Mouse (Mus musculus) gastrocnemius, adult 18-20 months (tissue): ENCODE data around the gene Btg1-ps2. TPM values are rescaled to one million over a fixed set of nuclear protein-coding genes. Genes with fewer than 3 reads are reported as not detected.
"Not testable (repeated sequence)": the region's sequence is repeated elsewhere in the genome, so short reads cannot be mapped to it uniquely, and the experiment has no call there.

Experiments
- DNase-seq: peaks from one replicate; pipeline ENCODE4 v3.0.0; 2021; ENCODE audit warnings: low spot score
- long read RNA-seq, 2 experiments: library from polyadenylated mRNA; stranded (forward); transcript quantifications; one replicate each; pipeline ENCODE4 v2.0.0; 2021
- total RNA-seq, 2 experiments: library from RNA; stranded (reverse); gene quantifications; 2 replicates each; pipeline ENCODE4 v1.2.3; 2021

Btg1-ps2 gene
- total RNA-seq: not detected
- long read RNA-seq, experiment 1: 0 reads
- long read RNA-seq, experiment 2: 0 reads

- DNase-seq: not testable (repeated sequence)
These were observed at the start of gene Btg1-ps2 for GRCm38 (mm10) chrX:38043014-38043413. Gene Btg1-ps2, minus strand, starts transcription at chrX:38043114.

- DNase-seq: no peak
These were observed 42.1 kb upstream of the Btg1-ps2 start, which contains the start of gene Rhox11 for GRCm38 (mm10) chrX:38085041-38085440. Gene Rhox11, minus strand, starts transcription at chrX:38085141.

- peak; percentile 5 for DNase-seq
These were observed 41.3 kb upstream of the Btg1-ps2 start for GRCm38 (mm10) chrX:38084226-38084625.

GRCm38 (mm10) chrX:38066175-38066574 lies 23.3 kb upstream of the Btg1-ps2 start, which contains the start of gene Rhox10:
Gene Rhox10, plus strand, starts transcription at chrX:38066475.
- no peak for DNase-seq

- DNase-seq: no peak
These were observed 18.6 kb upstream of the Btg1-ps2 start for GRCm38 (mm10) chrX:38061544-38061943.

- DNase-seq: no peak
These were observed 3.2 kb downstream of the Btg1-ps2 start for GRCm38 (mm10) chrX:38039666-38040065.

- DNase-seq: no peak
These were observed 9.1 kb downstream of the Btg1-ps2 start for GRCm38 (mm10) chrX:38033841-38034240.

GRCm38 (mm10) chrX:38018597-38018996 lies 24.3 kb downstream of the Btg1-ps2 start, which contains the start of gene Btg1-ps1:
Gene Btg1-ps1, minus strand, starts transcription at chrX:38018815.
- not testable (repeated sequence) for DNase-seq

GRCm38 (mm10) chrX:38008756-38009155 lies 34.2 kb downstream of the Btg1-ps2 start:
- DNase-seq: no peak

Other genes starting within 250 kb of the Btg1-ps2 start
- not detected for gene Rhox5, start 238.3 kb downstream of the Btg1-ps2 start, total RNA-seq
- not detected for gene Rhox6, start 216.2 kb downstream of the Btg1-ps2 start, total RNA-seq
- gene Rhox7a, start 211.4 kb downstream of the Btg1-ps2 start, total RNA-seq: not detected
- not detected for gene Rhox8, start 164.2 kb downstream of the Btg1-ps2 start, total RNA-seq
- not detected for gene Rhox7b, start 145.9 kb downstream of the Btg1-ps2 start, total RNA-seq
- not detected for gene Rhox9, start 141.3 kb downstream of the Btg1-ps2 start, total RNA-seq
- not detected for gene Btg1-ps1, start 24.3 kb downstream of the Btg1-ps2 start, total RNA-seq
- not detected for gene Rhox10, start 23.4 kb upstream of the Btg1-ps2 start, total RNA-seq
- gene Rhox11, start 42.0 kb upstream of the Btg1-ps2 start, total RNA-seq: not detected
- not detected for gene Rhox12, start 67.8 kb upstream of the Btg1-ps2 start, total RNA-seq
- gene Rhox13, start 78.1 kb upstream of the Btg1-ps2 start, total RNA-seq: not detected
- 1 to 10 TPM; 6.0 to 6.6 TPM for gene Zbtb33, start 146.7 kb upstream of the Btg1-ps2 start, total RNA-seq
- 1 to 10 TPM in 1 of 2 experiments, under 1 TPM in 1; 0.26 to 1.1 TPM for gene Tmem255a, start 209.3 kb upstream of the Btg1-ps2 start, total RNA-seq